Mouse (Mus musculus) spleen, adult 2 months (tissue): ENCODE measurements around the gene Ampd3. TPM values are rescaled to one million over a fixed set of nuclear protein-coding genes. Genes with fewer than 3 reads are reported as not detected.
A peak's percentile ranks its signal among the peaks of the same experiment; 100 is the strongest.

Source experiments
- DNase-seq, 2 experiments: peaks; one replicate each; pipeline versions ENCODE4 v3.0.0 to v3.0.0-alpha.2; 2012 to 2021; ENCODE audit warnings: low spot score in 2 of 2, low read depth in 1 of 2
- H3K27ac ChIP-seq: fragments of 200-500 bp; 2 replicates; pipeline ENCODE4 v1.5.1; 2012; ENCODE audit warnings: low read length, inconsistent platforms; ENCODE audit not compliant: insufficient read depth
- H3K27me3 ChIP-seq: fragments of 200-500 bp; 2 replicates; pipeline ENCODE4 v1.6.1; 2012; ENCODE audit warnings: mild to moderate bottlenecking, moderate library complexity, low read length, inconsistent platforms; ENCODE audit not compliant: control insufficient read depth, insufficient read depth
- H3K36me3 ChIP-seq: fragments of 200-500 bp; 2 replicates; pipeline ENCODE4 v1.6.1; 2012; ENCODE audit warnings: mild to moderate bottlenecking, low read length, inconsistent platforms; ENCODE audit not compliant: control insufficient read depth, insufficient read depth
- H3K4me1 ChIP-seq: fragments of 200-500 bp; 2 replicates; pipeline ENCODE4 v1.6.1; 2011; ENCODE audit warnings: inconsistent platforms; ENCODE audit not compliant: control insufficient read depth, insufficient read depth, insufficient read length
- H3K4me3 ChIP-seq: fragments of 200-500 bp; 2 replicates; pipeline ENCODE4 v1.5.1; 2011; ENCODE audit warnings: mild to moderate bottlenecking, inconsistent platforms; ENCODE audit not compliant: insufficient read depth, insufficient read length; ENCODE audit errors: extremely low read depth
- CTCF ChIP-seq: fragments of 200-500 bp; IDR thresholded peaks from 2 replicates; pipeline ENCODE4 v1.5.1; 2011; ENCODE audit warnings: mild to moderate bottlenecking, inconsistent platforms; ENCODE audit not compliant: insufficient read depth, insufficient read length, insufficient replicate concordance; ENCODE audit errors: extremely low read depth
- POLR2A ChIP-seq: fragments of 200-500 bp; IDR thresholded peaks from 2 replicates; pipeline ENCODE4 v1.6.1; 2011; ENCODE audit warnings: low read depth, low read length, inconsistent platforms
- WGBS: fragments of 180-500 bp; shearing (Covaris S2); methylation state at CpG from one replicate; pipeline ENCODE4 v1.1.7; 2018; 5-methylcytosine and 5-hydroxymethylcytosine counted together
- polyA plus RNA-seq: library from polyadenylated mRNA; depleted of rRNA; stranded (reverse); fragments of >200 nt; gene quantifications from 2 replicates; pipeline ENCODE4 v1.2.3, GENCODE M21; 2012

Ampd3 gene
- polyA plus RNA-seq, 1 experiment: 15.8 TPM

GRCm38 (mm10) chr7:110794722-110795121 is 26.7 kb downstream of the Ampd3 start:
- no peak for DNase-seq
- Histone ChIP-seq H3K4me3 (no peak overlapping the region), H3K36me3 (0 out of 2 replicates have a peak, but pooled peaks cover 3% of the 10 kb centered on the region), H3K4me1 (peaks cover 14% of the 10 kb centered on the region; the same call in 1 of the 2 replicates), H3K27me3 (no peaks in the 10 kb centered on the region), H3K27ac (no peak overlapping the region)
- TF ChIP-seq POLR2A (no peak), CTCF (no peak)
- 94% methylated on average over 4 of the region's 4 CpGs for WGBS

DNA sequence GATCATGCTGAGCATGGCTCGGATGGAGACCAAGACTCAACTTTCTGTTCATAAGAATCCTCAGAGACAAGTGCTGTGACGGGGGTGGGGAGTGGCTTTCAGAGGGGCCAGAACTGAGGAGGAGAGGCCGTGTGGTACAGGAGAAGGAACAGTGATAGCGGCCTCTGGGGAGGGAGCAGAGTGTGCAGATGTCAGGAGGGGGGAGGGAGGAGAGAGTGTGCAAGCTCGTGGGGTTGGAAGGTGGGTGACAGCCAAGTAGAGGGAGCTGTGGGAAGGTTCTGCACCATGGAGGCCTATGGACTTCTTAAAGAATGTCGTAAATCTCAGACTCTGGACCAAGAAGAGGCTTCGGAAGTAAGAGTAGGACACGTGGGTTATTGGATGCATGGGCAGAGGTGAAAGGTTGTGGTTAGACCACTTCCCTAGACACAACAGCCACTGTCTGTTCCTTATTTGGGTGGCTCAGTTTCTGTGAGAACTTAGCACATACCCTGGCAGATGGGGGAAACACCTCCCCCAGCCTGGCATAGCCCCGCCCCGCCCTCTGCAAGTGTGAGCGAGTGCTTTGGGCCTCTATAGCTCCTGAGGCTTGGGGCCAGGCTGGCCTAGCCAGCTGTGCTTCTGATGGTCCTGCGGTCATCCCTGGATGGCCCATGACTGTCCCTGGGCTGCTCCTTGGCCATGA is 28.5 kb downstream of the Ampd3 start:
- 13% methylated on average over 12 of the region's 12 CpGs for WGBS
- no peak overlapping the region for H3K4me3 ChIP-seq
- no peaks in the 10 kb centered on the region for H3K27me3 ChIP-seq
- peaks cover 3% of the 10 kb centered on the region; the same call in 1 of the 2 replicates for H3K36me3 ChIP-seq
- H3K4me1 ChIP-seq: peaks cover 14% of the 10 kb centered on the region; the same call in 1 of the 2 replicates
- TF ChIP-seq CTCF (no peak), POLR2A (no peak)
- peak; percentile 81 to 85 for DNase-seq
- peak overlapping the region; percentile 50 for H3K27ac ChIP-seq

GRCm38 (mm10) chr7:110797722-110798409 is 29.9 kb downstream of the Ampd3 start:
- no peak overlapping the region for H3K27ac ChIP-seq
- H3K36me3 ChIP-seq: peaks cover 5% of the 10 kb centered on the region
- peaks cover 14% of the 10 kb centered on the region; the same call in 1 of the 2 replicates for H3K4me1 ChIP-seq
- H3K4me3 ChIP-seq: no peak overlapping the region
- DNase-seq: no peak
- 91% methylated on average over 11 of the region's 11 CpGs for WGBS
- no peaks in the 10 kb centered on the region for H3K27me3 ChIP-seq
- no peak for TF ChIP-seq POLR2A
- no peak for TF ChIP-seq CTCF

DNA sequence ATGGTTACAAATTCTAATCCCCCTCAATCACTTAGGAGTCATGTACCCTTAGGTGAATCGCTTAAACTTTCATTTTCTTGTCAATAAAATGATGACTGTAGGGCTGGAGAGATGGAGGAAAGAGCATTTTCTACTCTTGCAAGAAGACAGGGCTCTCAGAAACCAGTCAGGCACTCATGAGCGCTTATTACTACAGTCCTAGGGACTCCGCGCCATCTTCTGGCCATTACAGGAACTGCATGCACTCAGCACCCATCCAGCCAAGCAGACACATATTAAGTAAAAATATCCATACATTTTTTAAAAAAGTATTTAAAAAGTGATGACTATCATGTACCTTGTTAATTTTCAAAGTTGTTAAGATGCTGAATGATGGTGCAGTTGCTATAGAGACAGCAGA is 33.0 kb downstream of the Ampd3 start:
- peaks cover 20% of the 10 kb centered on the region for H3K36me3 ChIP-seq
- WGBS: 2% methylated on average over 4 of the region's 4 CpGs

GRCm38 (mm10) chr7:110803131-110803530 is 35.1 kb downstream of the Ampd3 start:
- TF ChIP-seq CTCF (no peak), POLR2A (no peak)
- DNase-seq: no peak
- WGBS: 97% methylated on average over 10 of the region's 10 CpGs
- Histone ChIP-seq H3K4me1 (no peaks in the 10 kb centered on the region), H3K36me3 (peaks cover 21% of the 10 kb centered on the region), H3K4me3 (no peak overlapping the region), H3K27ac (no peak overlapping the region), H3K27me3 (no peaks in the 10 kb centered on the region)

More for the DNA sequence above, 33.0 kb downstream of the Ampd3 start:
- no peak overlapping the region for H3K27ac ChIP-seq
- H3K4me3 ChIP-seq: no peak overlapping the region
- H3K27me3 ChIP-seq: no peaks in the 10 kb centered on the region
- H3K4me1 ChIP-seq: peaks cover 10% of the 10 kb centered on the region; the same call in 1 of the 2 replicates
- TF ChIP-seq POLR2A: no peak
- peak; percentile 78; the same call in 1 of the 2 replicates for TF ChIP-seq CTCF
- peak; percentile 53 to 73 for DNase-seq

DNA sequence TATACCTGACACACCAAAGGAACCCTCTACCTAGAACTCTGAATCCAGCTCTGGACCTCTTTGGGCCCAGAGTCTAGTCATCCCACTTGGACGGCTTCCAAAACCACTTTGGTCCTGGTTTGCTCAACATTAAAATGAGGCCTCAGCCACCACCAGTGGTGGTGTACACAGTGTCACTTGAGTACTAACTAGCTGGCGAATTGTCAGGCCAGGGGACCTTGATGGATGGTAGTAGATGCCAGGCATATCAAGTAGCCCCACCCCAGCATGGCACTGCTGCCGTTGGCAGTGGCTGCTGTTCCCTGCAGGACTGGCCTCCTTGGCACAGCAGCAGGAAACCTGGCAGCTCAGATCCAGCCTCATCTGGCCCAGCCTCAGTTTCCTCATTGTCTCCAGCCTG is 36.3 kb downstream of the Ampd3 start:
- Histone ChIP-seq H3K4me3 (no peak overlapping the region), H3K36me3 (peaks cover 23% of the 10 kb centered on the region), H3K4me1 (no peaks in the 10 kb centered on the region), H3K27ac (no peak overlapping the region), H3K27me3 (no peaks in the 10 kb centered on the region)
- TF ChIP-seq POLR2A: no peak
- TF ChIP-seq CTCF: no peak
- 55% methylated on average over 3 of the region's 3 CpGs for WGBS
- no peak for DNase-seq
